Mouse (Mus musculus) limb, embryonic 10.5 days (tissue): ENCODE data around the gene Kcnma1. TPM values are rescaled to one million over a fixed set of nuclear protein-coding genes. Genes with fewer than 3 reads are reported as not detected.

Source experiments
- DNase-seq: peaks from one replicate; pipeline ENCODE4 v3.0.0-alpha.2; 2017; ENCODE audit warnings: low spot score
- H3K27ac ChIP-seq: fragments of 300-500 bp; sonication (generic); 2 replicates; pipeline ENCODE4 v1.5.1; 2016; ENCODE audit warnings: mild to moderate bottlenecking
- H3K27me3 ChIP-seq: fragments of 300-500 bp; sonication (generic); 2 replicates; pipeline ENCODE4 v1.6.1; 2016; ENCODE audit warnings: low read depth, mild to moderate bottlenecking; ENCODE audit not compliant: poor library complexity, severe bottlenecking
- H3K36me3 ChIP-seq: fragments of 300-500 bp; sonication (generic); 2 replicates; pipeline ENCODE4 v1.6.1; 2016; ENCODE audit warnings: mild to moderate bottlenecking, moderate library complexity
- H3K4me1 ChIP-seq: fragments of 300-500 bp; sonication (generic); 2 replicates; pipeline ENCODE4 v1.6.1; 2016
- H3K4me3 ChIP-seq: fragments of 300-500 bp; sonication (generic); 2 replicates; pipeline ENCODE4 v1.5.1; 2016; ENCODE audit warnings: mild to moderate bottlenecking, moderate library complexity
- H3K9me3 ChIP-seq: fragments of 300-500 bp; sonication (generic); replicated peaks from 2 replicates; pipeline ENCODE4 v1.6.1; 2016; ENCODE audit warnings: mild to moderate bottlenecking
- WGBS: fragments of 180-500 bp; shearing (Covaris S2); methylation state at CpG from one replicate; pipeline ENCODE4 v1.1.7; 2016; 5-methylcytosine and 5-hydroxymethylcytosine counted together
- polyA plus RNA-seq: library from polyadenylated mRNA; unstranded; fragments of >200 nt; fragmentation: Nextera tagmentation; extraction: Ambion mirVana; gene quantifications from 2 replicates; pipeline ENCODE4 v1.2.1, GENCODE M21; 2016

Kcnma1 gene
- 0.13 and 0.86 TPM in 2 replicates for polyA plus RNA-seq

DNA sequence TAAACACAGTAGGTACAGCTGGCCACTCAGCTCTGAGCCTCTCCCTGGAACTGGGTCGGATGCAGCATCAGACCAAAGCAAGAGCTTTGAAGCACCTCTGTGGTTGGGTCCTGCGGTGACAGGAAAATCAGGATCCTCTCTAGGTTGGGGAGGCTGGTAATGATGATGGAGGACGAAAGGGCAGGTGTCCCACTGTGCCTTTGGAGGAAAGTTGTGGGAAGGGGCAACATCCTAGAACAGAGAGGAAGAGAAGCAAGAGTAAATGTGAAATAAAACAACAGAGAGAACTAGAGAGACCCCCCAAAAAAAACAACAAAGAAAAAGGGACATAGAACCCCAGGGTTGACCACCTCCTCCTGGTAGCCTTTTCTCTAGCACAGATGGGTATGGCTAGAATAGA, at the start of gene Kcnma1:
Kcnma1 (minus strand) TSS at position 101 of the 400 bp plus-strand sequence.
- Histone ChIP-seq H3K27me3 (no peaks in the 10 kb centered on the region), H3K36me3 (no peaks in the 10 kb centered on the region), H3K9me3 (no peaks in the 10 kb centered on the region), H3K4me3 (no peak within 1 kb of the TSS), H3K4me1 (no peaks in the 10 kb centered on the region), H3K27ac (no peak within 1 kb of the TSS)
- WGBS, result 62% methylated on average over 3 of the region's 3 CpGs
- DNase-seq, result no peak

DNA sequence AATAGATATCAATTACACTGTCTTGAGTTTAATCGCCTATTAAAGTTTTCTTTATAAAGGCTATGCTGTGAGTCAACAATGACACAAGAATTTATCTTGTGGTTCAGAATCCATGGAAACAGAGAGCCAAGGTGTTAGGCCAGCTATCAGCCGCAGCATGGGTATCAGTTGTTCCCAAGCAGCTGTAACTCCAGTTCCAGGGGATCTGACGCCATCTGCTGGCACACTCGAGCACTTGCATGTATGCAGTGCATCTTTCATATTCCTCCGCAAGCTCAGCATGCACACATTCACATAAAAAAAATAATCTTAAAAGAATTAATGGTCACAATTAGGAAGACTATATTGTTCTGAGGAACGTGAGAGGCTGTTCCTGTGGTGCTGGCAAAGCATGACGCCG, 45.5 kb upstream of the Kcnma1 start:
- H3K27ac ChIP-seq, result no peak overlapping the region
- no peak overlapping the region for H3K4me3 ChIP-seq
- WGBS, result 47% methylated on average over 8 of the region's 8 CpGs
- H3K9me3 ChIP-seq, result no peaks in the 10 kb centered on the region
- H3K36me3 ChIP-seq, result no peaks in the 10 kb centered on the region
- peak; percentile 57 for DNase-seq
- H3K27me3 ChIP-seq, result no peaks in the 10 kb centered on the region
- H3K4me1 ChIP-seq, result peaks cover 4% of the 10 kb centered on the region

DNA sequence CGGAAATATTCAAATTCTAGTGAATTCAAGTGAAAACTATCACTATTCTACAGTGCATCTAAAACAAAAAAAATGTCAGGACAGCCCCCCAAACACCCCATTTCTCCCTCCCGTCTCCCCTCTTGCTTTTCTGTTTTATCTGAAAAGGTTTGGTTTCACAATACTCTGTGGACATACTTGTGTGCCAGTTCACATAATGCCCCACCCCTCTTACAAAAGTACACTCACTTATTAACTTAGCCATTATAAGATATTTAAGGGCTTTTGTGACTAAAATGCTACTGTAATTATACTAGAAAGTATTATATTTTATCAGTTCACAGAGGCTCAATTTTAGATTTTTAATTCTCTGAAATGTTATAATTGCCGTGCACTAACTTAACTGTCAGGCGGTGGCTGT, 45.0 kb upstream of the Kcnma1 start:
- 90% methylated on average over 4 of the region's 4 CpGs for WGBS

DNA sequence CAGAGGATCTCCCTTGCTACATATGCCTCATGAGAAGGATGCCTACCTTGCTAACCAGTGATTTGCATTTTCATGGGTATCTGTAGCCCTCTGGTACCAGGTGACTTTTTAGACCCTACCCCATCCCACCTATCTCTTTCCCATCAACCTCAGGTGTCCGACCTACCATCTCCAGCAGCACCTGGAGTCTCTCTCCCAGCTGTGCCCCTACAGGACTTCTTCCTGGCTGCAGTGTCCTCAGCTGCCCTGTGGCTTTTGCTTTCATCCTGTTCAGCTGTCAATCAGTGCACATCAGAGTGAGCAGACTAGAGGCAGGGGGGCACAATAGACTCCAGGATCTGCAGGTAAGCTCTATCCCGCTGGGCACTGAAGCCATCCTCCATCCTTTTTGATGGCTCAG, 37.5 kb upstream of the Kcnma1 start:
- Histone ChIP-seq H3K36me3 (no peaks in the 10 kb centered on the region), H3K4me3 (no peak overlapping the region), H3K27ac (no peak overlapping the region), H3K9me3 (no peaks in the 10 kb centered on the region), H3K4me1 (no peaks in the 10 kb centered on the region), H3K27me3 (no peaks in the 10 kb centered on the region)
- DNase-seq, result no peak
- 84% methylated on average over 2 of the region's 2 CpGs for WGBS

More for the DNA sequence above, 45.0 kb upstream of the Kcnma1 start:
- peaks cover 4% of the 10 kb centered on the region for H3K4me1 ChIP-seq
- H3K36me3 ChIP-seq, result no peaks in the 10 kb centered on the region
- no peak overlapping the region for H3K27ac ChIP-seq
- H3K27me3 ChIP-seq, result no peaks in the 10 kb centered on the region
- DNase-seq, result no peak
- H3K9me3 ChIP-seq, result no peaks in the 10 kb centered on the region
- H3K4me3 ChIP-seq, result no peak overlapping the region

DNA sequence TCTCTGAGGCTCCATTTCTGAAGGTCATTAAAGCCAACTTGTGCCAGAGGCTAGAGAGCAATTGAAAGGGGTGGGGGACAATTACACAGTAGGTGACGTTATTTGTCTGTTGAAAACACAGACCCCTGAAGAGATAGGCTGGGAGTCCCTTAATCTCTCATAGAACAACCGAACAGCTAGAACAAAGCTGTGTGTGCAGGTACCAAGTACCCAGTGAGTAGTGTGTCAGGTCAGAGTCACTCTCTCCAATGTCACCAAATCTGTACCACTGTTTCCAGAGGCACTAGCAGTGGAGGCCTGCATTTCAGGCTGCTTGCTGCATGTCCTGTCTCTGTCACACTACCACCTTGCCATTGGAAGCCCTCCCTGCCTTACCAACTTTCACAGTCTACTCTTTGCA, 22.3 kb upstream of the Kcnma1 start:
- Histone ChIP-seq H3K9me3 (no peaks in the 10 kb centered on the region), H3K4me1 (peaks cover 6% of the 10 kb centered on the region; the same call in 1 of the 2 replicates), H3K27me3 (peaks cover 14% of the 10 kb centered on the region; the same call in 1 of the 2 replicates), H3K4me3 (no peak overlapping the region), H3K27ac (no peak overlapping the region), H3K36me3 (no peaks in the 10 kb centered on the region)
- DNase-seq, result no peak
- 61% methylated on average over 2 of the region's 2 CpGs for WGBS

DNA sequence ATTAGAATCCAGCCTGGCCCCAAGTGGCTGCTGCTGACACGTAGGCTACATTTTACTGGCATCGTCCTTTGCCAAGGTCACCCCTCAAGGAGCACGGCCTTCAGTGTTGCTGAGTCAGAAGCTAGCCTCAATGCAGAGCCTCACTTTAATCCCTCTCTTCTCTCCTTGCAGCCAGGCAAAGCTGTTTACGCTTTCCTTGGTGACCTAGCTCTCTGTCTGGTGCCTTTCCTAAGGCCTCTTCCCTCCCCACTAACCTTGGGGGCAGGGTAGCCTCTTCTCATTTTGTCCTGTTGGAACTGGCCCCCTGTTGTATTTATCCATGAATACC, 21.9 kb upstream of the Kcnma1 start:
- no peak for DNase-seq
- no peak overlapping the region for H3K4me3 ChIP-seq
- no peak overlapping the region for H3K27ac ChIP-seq
- 47% methylated on average over 4 of the region's 4 CpGs for WGBS
- no peaks in the 10 kb centered on the region for H3K36me3 ChIP-seq
- H3K27me3 ChIP-seq, result peaks cover 14% of the 10 kb centered on the region; the same call in 1 of the 2 replicates
- no peaks in the 10 kb centered on the region for H3K9me3 ChIP-seq
- peaks cover 6% of the 10 kb centered on the region; the same call in 1 of the 2 replicates for H3K4me1 ChIP-seq

DNA sequence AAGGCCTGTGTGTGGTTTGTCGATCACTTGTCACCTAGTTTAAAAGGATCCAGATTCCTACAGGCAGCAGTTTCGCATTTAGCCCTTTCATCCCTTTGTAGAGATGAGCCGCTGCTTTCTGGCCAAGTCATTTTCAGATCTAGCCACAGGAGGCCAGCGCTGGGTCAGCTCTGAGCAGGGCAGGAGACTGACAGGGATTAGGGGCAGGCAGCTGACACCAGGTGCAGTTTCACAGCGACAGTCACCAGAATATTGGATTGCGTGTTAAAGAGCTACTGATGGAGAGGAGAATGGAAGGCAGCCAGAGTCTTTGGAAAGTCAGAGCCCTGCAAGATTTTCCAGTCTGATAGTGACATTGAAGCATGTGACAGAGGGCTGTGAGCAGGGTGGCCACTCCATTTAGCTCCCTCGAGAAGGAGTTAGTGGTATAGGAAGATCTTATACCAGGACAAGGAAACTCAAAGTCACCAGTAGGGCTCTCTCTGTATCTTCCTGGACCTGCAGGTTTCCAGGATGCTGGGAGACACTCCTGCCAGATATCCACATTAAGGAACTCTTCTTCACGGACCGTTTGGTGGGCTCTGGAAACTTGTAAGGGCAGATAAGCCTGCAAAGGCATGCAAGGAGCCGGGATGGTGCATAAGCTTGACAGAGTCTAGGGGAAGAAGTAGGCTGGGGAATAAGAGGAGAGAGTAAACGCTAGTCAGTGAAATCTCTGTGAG, 21.4 kb upstream of the Kcnma1 start:
- no peak overlapping the region for H3K4me3 ChIP-seq
- WGBS, result 24% methylated on average over 11 of the region's 11 CpGs
- H3K36me3 ChIP-seq, result no peaks in the 10 kb centered on the region
- H3K4me1 ChIP-seq, result peaks cover 6% of the 10 kb centered on the region; the same call in 1 of the 2 replicates
- no peak for DNase-seq
- no peak overlapping the region for H3K27ac ChIP-seq
- no peaks in the 10 kb centered on the region for H3K9me3 ChIP-seq
- peaks cover 14% of the 10 kb centered on the region; the same call in 1 of the 2 replicates for H3K27me3 ChIP-seq

DNA sequence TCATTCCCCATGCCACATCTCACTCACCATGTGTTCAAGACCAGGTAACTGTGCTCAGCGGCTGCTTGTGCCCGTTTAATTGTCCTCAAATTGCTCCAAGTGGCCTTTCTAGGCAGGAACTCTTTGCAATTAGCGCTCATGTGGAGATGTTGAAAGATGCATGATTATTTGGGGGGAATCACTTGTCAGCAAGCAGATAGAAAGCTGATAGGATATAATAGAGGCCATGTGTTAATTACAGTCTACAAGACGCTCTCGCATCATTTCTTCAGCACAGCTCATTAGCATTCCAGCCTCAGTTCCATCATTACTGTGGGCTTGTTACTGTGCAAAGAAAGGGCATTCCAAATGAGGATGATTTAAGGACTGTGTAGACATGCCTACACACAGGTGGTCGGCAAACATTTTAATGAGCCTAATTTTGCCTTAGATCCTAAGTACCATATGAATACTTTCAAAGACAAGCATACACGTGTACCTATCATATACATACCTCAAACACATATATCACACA, 18.6 kb upstream of the Kcnma1 start:
- no peaks in the 10 kb centered on the region for H3K36me3 ChIP-seq
- 81% methylated on average over 7 of the region's 7 CpGs for WGBS
- no peak overlapping the region for H3K4me3 ChIP-seq
- no peak for DNase-seq
- peaks cover 6% of the 10 kb centered on the region; the same call in 1 of the 2 replicates for H3K4me1 ChIP-seq
- H3K27me3 ChIP-seq, result peaks cover 14% of the 10 kb centered on the region; the same call in 1 of the 2 replicates
- H3K27ac ChIP-seq, result no peak overlapping the region
- H3K9me3 ChIP-seq, result no peaks in the 10 kb centered on the region

DNA sequence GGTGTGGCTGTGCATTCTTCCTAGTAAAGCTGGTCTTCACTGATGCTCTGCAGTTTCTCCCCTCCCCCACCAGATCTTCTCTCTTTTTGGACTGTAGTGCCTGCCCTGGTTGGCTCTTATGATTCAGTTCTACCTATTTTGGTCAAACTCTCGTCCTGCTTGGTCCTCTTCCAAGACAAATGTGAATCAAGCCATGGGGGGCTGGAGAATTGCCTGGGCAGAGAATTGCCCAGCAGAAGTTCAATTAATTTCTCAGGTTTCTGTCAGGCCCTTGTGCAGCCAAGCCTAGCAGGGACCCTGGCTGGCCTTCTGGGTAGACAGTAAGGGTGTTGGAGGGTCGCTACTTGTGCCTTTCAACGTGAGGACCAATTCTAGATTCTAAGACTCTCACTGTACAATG, 17.9 kb upstream of the Kcnma1 start:
- Histone ChIP-seq H3K27me3 (peaks cover 14% of the 10 kb centered on the region; the same call in 1 of the 2 replicates), H3K27ac (no peak overlapping the region), H3K4me1 (peaks cover 6% of the 10 kb centered on the region; the same call in 1 of the 2 replicates), H3K4me3 (no peak overlapping the region), H3K9me3 (no peaks in the 10 kb centered on the region), H3K36me3 (no peaks in the 10 kb centered on the region)
- no peak for DNase-seq
- WGBS, result 82% methylated on average over 3 of the region's 3 CpGs

DNA sequence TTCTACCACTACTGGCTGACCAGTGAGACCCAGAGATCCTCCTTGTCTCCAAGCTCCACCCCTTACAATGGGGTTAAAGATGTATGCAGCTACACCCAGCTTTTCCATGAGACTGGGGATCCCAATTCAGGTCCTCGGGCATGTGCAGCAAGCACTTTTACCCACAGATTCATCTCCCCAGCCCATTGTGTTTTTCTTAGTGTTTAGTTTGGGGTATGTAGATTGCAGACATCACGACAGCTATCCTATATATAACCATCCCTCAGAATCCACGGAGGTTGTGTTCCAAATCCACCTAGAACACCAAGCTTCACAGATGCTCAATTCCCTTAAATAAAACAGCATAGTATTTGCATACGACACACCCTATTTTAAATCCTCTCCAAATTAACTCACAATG, 6.4 kb upstream of the Kcnma1 start:
- WGBS, result 86% methylated on average over 4 of the region's 4 CpGs

DNA sequence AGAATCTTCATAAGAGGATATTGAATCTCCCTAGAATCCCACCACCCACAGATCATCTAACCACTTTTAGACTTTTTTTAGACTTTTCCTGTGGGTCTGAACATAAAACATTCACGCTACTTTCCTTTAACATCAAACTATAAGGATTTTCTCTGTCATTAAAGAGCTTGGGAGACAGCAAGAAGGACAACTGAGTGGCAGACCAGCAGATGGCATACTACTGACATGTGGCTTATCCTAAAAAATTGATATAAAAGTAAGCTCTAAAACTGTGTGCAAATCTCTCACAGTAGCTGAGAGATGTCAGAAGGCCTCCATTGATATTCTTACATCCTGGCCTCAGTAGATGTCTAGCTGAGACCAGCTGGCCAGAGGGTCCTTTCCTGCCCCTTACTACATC, 4.3 kb downstream of the Kcnma1 start:
- Histone ChIP-seq H3K4me3 (no peak overlapping the region), H3K9me3 (no peaks in the 10 kb centered on the region), H3K4me1 (peaks cover 6% of the 10 kb centered on the region), H3K27me3 (peaks cover 31% of the 10 kb centered on the region), H3K27ac (no peak overlapping the region), H3K36me3 (no peaks in the 10 kb centered on the region)
- 90% methylated on average over 1 of the region's 1 CpGs for WGBS
- no peak for DNase-seq

More for the DNA sequence above, 6.4 kb upstream of the Kcnma1 start:
- Histone ChIP-seq H3K36me3 (no peaks in the 10 kb centered on the region), H3K9me3 (no peaks in the 10 kb centered on the region), H3K4me3 (no peak overlapping the region), H3K4me1 (no peaks in the 10 kb centered on the region), H3K27me3 (no peaks in the 10 kb centered on the region), H3K27ac (no peak overlapping the region)
- DNase-seq, result no peak

DNA sequence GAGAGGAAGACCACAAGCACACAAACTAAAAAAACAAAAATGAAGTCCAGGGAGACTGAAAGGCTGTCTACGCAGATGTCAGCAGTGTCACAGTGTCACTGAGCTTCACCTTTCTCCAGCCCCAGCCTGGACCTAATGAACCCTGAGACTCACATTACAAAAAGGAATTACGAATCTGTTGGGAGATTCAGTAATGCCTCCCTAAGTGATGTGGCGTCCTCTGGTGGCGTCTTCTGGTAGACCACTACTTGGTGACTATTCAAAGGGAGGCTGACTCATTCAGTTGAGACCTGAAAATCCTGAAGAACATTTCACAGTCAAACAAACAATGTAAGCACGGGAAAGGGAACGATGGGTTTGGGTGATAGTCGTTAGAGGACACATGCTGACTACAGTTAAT, 6.0 kb downstream of the Kcnma1 start:
- Histone ChIP-seq H3K4me1 (peaks cover 23% of the 10 kb centered on the region), H3K9me3 (no peaks in the 10 kb centered on the region), H3K36me3 (no peaks in the 10 kb centered on the region), H3K4me3 (no peak overlapping the region), H3K27me3 (peaks cover 48% of the 10 kb centered on the region), H3K27ac (no peak overlapping the region)
- WGBS, result 11% methylated on average over 7 of the region's 7 CpGs
- DNase-seq, result peak; percentile 80

DNA sequence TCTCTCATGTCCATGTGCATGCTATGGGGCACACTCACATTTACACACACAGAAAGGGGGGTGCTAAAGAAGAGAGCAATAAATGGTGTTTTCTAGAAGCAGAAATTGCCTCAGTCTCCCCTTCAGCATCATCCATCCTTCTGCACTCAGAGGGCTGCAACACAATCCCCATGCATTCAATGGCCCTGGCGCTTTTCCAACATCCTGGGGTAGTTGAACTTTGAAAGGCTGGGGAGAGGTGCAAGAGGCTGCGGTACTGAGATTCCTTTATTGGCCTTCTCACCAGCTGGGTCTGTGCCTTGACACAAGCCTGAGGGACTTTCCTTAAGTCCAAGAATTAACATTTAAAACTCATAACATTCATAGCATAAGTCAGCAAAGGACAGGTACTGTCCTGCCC, 8.0 kb downstream of the Kcnma1 start:
- H3K4me1 ChIP-seq, result peaks cover 24% of the 10 kb centered on the region
- 64% methylated on average over 2 of the region's 2 CpGs for WGBS
- H3K9me3 ChIP-seq, result no peaks in the 10 kb centered on the region
- H3K27me3 ChIP-seq, result peaks cover 68% of the 10 kb centered on the region
- DNase-seq, result no peak
- no peak overlapping the region for H3K27ac ChIP-seq
- no peak overlapping the region for H3K4me3 ChIP-seq
- H3K36me3 ChIP-seq, result no peaks in the 10 kb centered on the region
